Mouse (Mus musculus): ENCODE data around the gene Fgfr2. TPM values are rescaled to one million over a fixed set of nuclear protein-coding genes. Genes with fewer than 3 reads are reported as not detected.

The Fgfr2 gene
- polyA plus RNA-seq, 1 experiment from 2014 or later, result 24.9 TPM

GRCm38 (mm10) chr7:130964686-130965085, 2158.5 kb downstream of the Fgfr2 start:
- Histone ChIP-seq H3K9me3 (replicated peaks; ENCODE audit: control insufficient read depth, low read length) (no peaks in the 10 kb centered on the region), H3K9ac (ENCODE audit: low read depth, low read length) (no peak overlapping the region), H3K4me3 (ENCODE audit: low read depth, low read length) (no peak overlapping the region), H3K27me3 (ENCODE audit: control insufficient read depth, insufficient read depth, low read length) (no peaks in the 10 kb centered on the region), H3K27ac (ENCODE audit: low read depth, low read length) (peak overlapping the region; percentile 83), H3K4me2 (no peak overlapping the region), H3K36me3 (ENCODE audit: control insufficient read depth, insufficient read depth, low read length) (no peaks in the 10 kb centered on the region), H3K4me1 (ENCODE audit: control insufficient read depth, insufficient read depth, low read length) (peaks cover 26% of the 10 kb centered on the region)
- 20% methylated on average over 5 of the region's 5 CpGs for WGBS (ENCODE audit: insufficient replicate concordance)
- ATAC-seq (replicated peaks; ENCODE audit: insufficient number of reproducible peaks, low FRiP score, low TSS enrichment), result peak; percentile 82

GRCm38 (mm10) chr7:130961429-130961828, 2161.7 kb downstream of the Fgfr2 start:
- no peak for ATAC-seq (replicated peaks; ENCODE audit: insufficient number of reproducible peaks, low FRiP score, low TSS enrichment)

GRCm38 (mm10) chr7:130959868-130960267, 2163.3 kb downstream of the Fgfr2 start:
- Histone ChIP-seq H3K4me2 (no peak overlapping the region), H3K4me1 (ENCODE audit: control insufficient read depth, insufficient read depth, low read length) (peaks cover 13% of the 10 kb centered on the region), H3K27me3 (ENCODE audit: control insufficient read depth, insufficient read depth, low read length) (no peaks in the 10 kb centered on the region), H3K36me3 (ENCODE audit: control insufficient read depth, insufficient read depth, low read length) (no peaks in the 10 kb centered on the region), H3K9ac (ENCODE audit: low read depth, low read length) (no peak overlapping the region), H3K9me3 (replicated peaks; ENCODE audit: control insufficient read depth, low read length) (no peaks in the 10 kb centered on the region), H3K27ac (ENCODE audit: low read depth, low read length) (no peak overlapping the region), H3K4me3 (ENCODE audit: low read depth, low read length) (no peak overlapping the region)
- ATAC-seq (replicated peaks; ENCODE audit: insufficient number of reproducible peaks, low FRiP score, low TSS enrichment), result no peak
- WGBS (ENCODE audit: insufficient replicate concordance), result 22% methylated on average over 7 of the region's 7 CpGs

More at GRCm38 (mm10) chr7:130961429-130961828, 2161.7 kb downstream of the Fgfr2 start:
- Histone ChIP-seq H3K4me1 (ENCODE audit: control insufficient read depth, insufficient read depth, low read length) (peaks cover 19% of the 10 kb centered on the region), H3K9me3 (replicated peaks; ENCODE audit: control insufficient read depth, low read length) (no peaks in the 10 kb centered on the region), H3K27ac (ENCODE audit: low read depth, low read length) (no peak overlapping the region), H3K27me3 (ENCODE audit: control insufficient read depth, insufficient read depth, low read length) (no peaks in the 10 kb centered on the region), H3K36me3 (ENCODE audit: control insufficient read depth, insufficient read depth, low read length) (no peaks in the 10 kb centered on the region), H3K4me3 (ENCODE audit: low read depth, low read length) (no peak overlapping the region), H3K9ac (ENCODE audit: low read depth, low read length) (no peak overlapping the region), H3K4me2 (no peak overlapping the region)
- 84% methylated on average over 6 of the region's 6 CpGs for WGBS (ENCODE audit: insufficient replicate concordance)

GRCm38 (mm10) chr7:130958551-130958950, 2164.6 kb downstream of the Fgfr2 start:
- no peaks in the 10 kb centered on the region for H3K27me3 ChIP-seq (ENCODE audit: control insufficient read depth, insufficient read depth, low read length)
- no peak overlapping the region for H3K9ac ChIP-seq (ENCODE audit: low read depth, low read length)
- H3K27ac ChIP-seq (ENCODE audit: low read depth, low read length), result no peak overlapping the region
- H3K4me3 ChIP-seq (ENCODE audit: low read depth, low read length), result no peak overlapping the region
- ATAC-seq (replicated peaks; ENCODE audit: insufficient number of reproducible peaks, low FRiP score, low TSS enrichment), result no peak
- H3K4me1 ChIP-seq (ENCODE audit: control insufficient read depth, insufficient read depth, low read length), result peaks cover 10% of the 10 kb centered on the region
- no peaks in the 10 kb centered on the region for H3K36me3 ChIP-seq (ENCODE audit: control insufficient read depth, insufficient read depth, low read length)
- no peaks in the 10 kb centered on the region for H3K9me3 ChIP-seq (replicated peaks; ENCODE audit: control insufficient read depth, low read length)
- no peak overlapping the region for H3K4me2 ChIP-seq
- 76% methylated on average over 7 of the region's 7 CpGs for WGBS (ENCODE audit: insufficient replicate concordance)

- Histone ChIP-seq H3K4me1 (ENCODE audit: control insufficient read depth, insufficient read depth, low read length) (peaks cover 16% of the 10 kb centered on the region), H3K4me2 (no peak overlapping the region), H3K27ac (ENCODE audit: low read depth, low read length) (no peak overlapping the region), H3K9me3 (replicated peaks; ENCODE audit: control insufficient read depth, low read length) (no peaks in the 10 kb centered on the region), H3K36me3 (ENCODE audit: control insufficient read depth, insufficient read depth, low read length) (no peaks in the 10 kb centered on the region), H3K9ac (ENCODE audit: low read depth, low read length) (no peak overlapping the region), H3K27me3 (ENCODE audit: control insufficient read depth, insufficient read depth, low read length) (no peaks in the 10 kb centered on the region), H3K4me3 (ENCODE audit: low read depth, low read length) (no peak overlapping the region)
- no peak for ATAC-seq (replicated peaks; ENCODE audit: insufficient number of reproducible peaks, low FRiP score, low TSS enrichment)
- WGBS (ENCODE audit: insufficient replicate concordance), result 87% methylated on average over 10 of the region's 10 CpGs
Observed at GRCm38 (mm10) chr7:130954177-130954601, 2169.0 kb downstream of the Fgfr2 start.

- Histone ChIP-seq H3K9ac (ENCODE audit: low read depth, low read length) (no peak overlapping the region), H3K4me3 (ENCODE audit: low read depth, low read length) (no peak overlapping the region), H3K9me3 (replicated peaks; ENCODE audit: control insufficient read depth, low read length) (no peaks in the 10 kb centered on the region), H3K27me3 (ENCODE audit: control insufficient read depth, insufficient read depth, low read length) (no peaks in the 10 kb centered on the region), H3K36me3 (ENCODE audit: control insufficient read depth, insufficient read depth, low read length) (no peaks in the 10 kb centered on the region), H3K27ac (ENCODE audit: low read depth, low read length) (no peak overlapping the region), H3K4me1 (ENCODE audit: control insufficient read depth, insufficient read depth, low read length) (peaks cover 22% of the 10 kb centered on the region), H3K4me2 (no peak overlapping the region)
- ATAC-seq (replicated peaks; ENCODE audit: insufficient number of reproducible peaks, low FRiP score, low TSS enrichment), result no peak
- WGBS (ENCODE audit: insufficient replicate concordance), result 84% methylated on average over 10 of the region's 10 CpGs
Observed at GRCm38 (mm10) chr7:130953376-130953775, 2169.8 kb downstream of the Fgfr2 start.

GRCm38 (mm10) chr7:130951004-130951403, 2172.1 kb downstream of the Fgfr2 start:
- H3K4me3 ChIP-seq (ENCODE audit: low read depth, low read length), result no peak overlapping the region
- no peak overlapping the region for H3K4me2 ChIP-seq
- peaks cover 33% of the 10 kb centered on the region for H3K4me1 ChIP-seq (ENCODE audit: control insufficient read depth, insufficient read depth, low read length)
- no peaks in the 10 kb centered on the region for H3K36me3 ChIP-seq (ENCODE audit: control insufficient read depth, insufficient read depth, low read length)
- no peak overlapping the region for H3K27ac ChIP-seq (ENCODE audit: low read depth, low read length)
- no peak overlapping the region for H3K9ac ChIP-seq (ENCODE audit: low read depth, low read length)
- no peak for ATAC-seq (replicated peaks; ENCODE audit: insufficient number of reproducible peaks, low FRiP score, low TSS enrichment)
- H3K27me3 ChIP-seq (ENCODE audit: control insufficient read depth, insufficient read depth, low read length), result no peaks in the 10 kb centered on the region
- H3K9me3 ChIP-seq (replicated peaks; ENCODE audit: control insufficient read depth, low read length), result no peaks in the 10 kb centered on the region
- WGBS (ENCODE audit: insufficient replicate concordance), result 73% methylated on average over 5 of the region's 5 CpGs

GRCm38 (mm10) chr7:130950482-130950881, 2172.7 kb downstream of the Fgfr2 start:
- H3K27ac ChIP-seq (ENCODE audit: low read depth, low read length), result no peak overlapping the region
- H3K4me1 ChIP-seq (ENCODE audit: control insufficient read depth, insufficient read depth, low read length), result peaks cover 33% of the 10 kb centered on the region
- no peak for ATAC-seq (replicated peaks; ENCODE audit: insufficient number of reproducible peaks, low FRiP score, low TSS enrichment)
- no peak overlapping the region for H3K4me3 ChIP-seq (ENCODE audit: low read depth, low read length)
- H3K9ac ChIP-seq (ENCODE audit: low read depth, low read length), result no peak overlapping the region
- H3K9me3 ChIP-seq (replicated peaks; ENCODE audit: control insufficient read depth, low read length), result no peaks in the 10 kb centered on the region
- no peak overlapping the region for H3K4me2 ChIP-seq
- no peaks in the 10 kb centered on the region for H3K36me3 ChIP-seq (ENCODE audit: control insufficient read depth, insufficient read depth, low read length)
- 79% methylated on average over 7 of the region's 7 CpGs for WGBS (ENCODE audit: insufficient replicate concordance)
- no peaks in the 10 kb centered on the region for H3K27me3 ChIP-seq (ENCODE audit: control insufficient read depth, insufficient read depth, low read length)

GRCm38 (mm10) chr7:130949331-130949751, 2173.8 kb downstream of the Fgfr2 start:
- Histone ChIP-seq H3K4me3 (ENCODE audit: low read depth, low read length) (no peak overlapping the region), H3K4me2 (peak overlapping the region; percentile 54), H3K4me1 (ENCODE audit: control insufficient read depth, insufficient read depth, low read length) (peaks cover 33% of the 10 kb centered on the region), H3K27me3 (ENCODE audit: control insufficient read depth, insufficient read depth, low read length) (no peaks in the 10 kb centered on the region), H3K36me3 (ENCODE audit: control insufficient read depth, insufficient read depth, low read length) (no peaks in the 10 kb centered on the region), H3K27ac (ENCODE audit: low read depth, low read length) (peak overlapping the region; percentile 90), H3K9ac (ENCODE audit: low read depth, low read length) (no peak overlapping the region), H3K9me3 (replicated peaks; ENCODE audit: control insufficient read depth, low read length) (no peaks in the 10 kb centered on the region)
- WGBS (ENCODE audit: insufficient replicate concordance), result 15% methylated on average over 8 of the region's 8 CpGs
- peak; percentile 60 for ATAC-seq (replicated peaks; ENCODE audit: insufficient number of reproducible peaks, low FRiP score, low TSS enrichment)

Data from heart, embryonic 11.5 days (tissue).